Mouse (Mus musculus) MEL (cell line): ENCODE results near the gene Nav1. TPM values are rescaled to one million over a fixed set of nuclear protein-coding genes. Genes with fewer than 3 reads are reported as not detected.

Source experiments
- DNase-seq: peaks from one replicate; pipeline ENCODE4 v3.0.0; 2011; ENCODE audit warnings: low read depth, low spot score
- H3K27ac ChIP-seq: 2 replicates; pipeline ENCODE4 v1.5.1; 2012; ENCODE audit warnings: low read depth, mild to moderate bottlenecking, control low read depth, low read length, moderate library complexity; ENCODE audit not compliant: control insufficient read depth
- H3K27me3 ChIP-seq, 2 experiments: fragments of 150-350 bp in 1 of 2; sonication (generic) in 1 of 2; 2 replicates each; pipeline ENCODE4 v1.6.1; 2012; ENCODE audit warnings: low read length in 2 of 2, mild to moderate bottlenecking in 2 of 2, improper control_type of control experiment in 1 of 2, moderate library complexity in 1 of 2; ENCODE audit not compliant: insufficient read depth in 2 of 2, control insufficient read depth in 1 of 2
- H3K36me3 ChIP-seq, 2 experiments: 2 replicates each; pipeline ENCODE4 v1.6.1; 2012 to 2014; ENCODE audit warnings: low read length in 2 of 2, improper control_type of control experiment in 1 of 2, inconsistent platforms in 1 of 2, mild to moderate bottlenecking in 1 of 2; ENCODE audit not compliant: insufficient read depth in 2 of 2, control insufficient read depth in 1 of 2
- H3K4me1 ChIP-seq, 2 experiments: fragments of 150-350 bp in 1 of 2; sonication (generic) in 1 of 2; 2 replicates each; pipeline ENCODE4 v1.6.1; 2012; ENCODE audit warnings: low read length in 2 of 2, improper control_type of control experiment in 1 of 2, mild to moderate bottlenecking in 1 of 2; ENCODE audit not compliant: insufficient read depth in 2 of 2, control insufficient read depth in 1 of 2
- H3K4me3 ChIP-seq, 2 experiments: fragments of 150-350 bp in 1 of 2; sonication (generic) in 1 of 2; 2 replicates each; pipeline ENCODE4 v1.5.1; 2012; ENCODE audit warnings: low read depth in 2 of 2, low read length in 2 of 2, mild to moderate bottlenecking in 2 of 2, moderate library complexity in 2 of 2, control low read depth in 1 of 2, improper control_type of control experiment in 1 of 2; ENCODE audit not compliant: control insufficient read depth in 1 of 2, insufficient read depth in 1 of 2
- H3K79me2 ChIP-seq: 2 replicates; pipeline ENCODE4 v1.6.1; 2012; ENCODE audit warnings: mild to moderate bottlenecking, low read length, moderate library complexity; ENCODE audit not compliant: control insufficient read depth, poor library complexity, insufficient read depth
- H3K9ac ChIP-seq: 2 replicates; pipeline ENCODE4 v1.6.1; 2012; ENCODE audit warnings: low read depth, mild to moderate bottlenecking, control low read depth, low read length, moderate library complexity; ENCODE audit not compliant: control insufficient read depth, poor library complexity, severe bottlenecking
- H3K9me3 ChIP-seq: fragments of 150-350 bp; sonication (generic); replicated peaks from 2 replicates; pipeline ENCODE4 v1.6.1; 2012; ENCODE audit warnings: mild to moderate bottlenecking, low read length, improper control_type of control experiment, moderate library complexity; ENCODE audit not compliant: insufficient read depth
- BHLHE40 ChIP-seq: IDR thresholded peaks from 2 replicates; pipeline ENCODE4 v1.6.1; 2012; ENCODE audit warnings: low read depth, mild to moderate bottlenecking, inconsistent platforms, low read length, improper control_type of control experiment, borderline replicate concordance
- CHD1 ChIP-seq: IDR thresholded peaks from 2 replicates; pipeline ENCODE4 v1.6.1; 2012; ENCODE audit warnings: low read depth, mild to moderate bottlenecking, inconsistent platforms, low read length, improper control_type of control experiment
- CHD2 ChIP-seq: IDR thresholded peaks from 2 replicates; pipeline ENCODE4 v1.6.1; 2011; ENCODE audit warnings: low read length, improper control_type of control experiment
- CTCF ChIP-seq, 3 experiments: IDR thresholded peaks in 2 of 3; conservative IDR thresholded peaks in 1 of 3; 2 replicates each; pipeline ENCODE4 v1.5.1; 2011 to 2012; ENCODE audit warnings: low read length in 3 of 3, low read depth in 2 of 3, mild to moderate bottlenecking in 2 of 3, improper control_type of control experiment in 1 of 3, inconsistent platforms in 1 of 3, mixed read lengths in 1 of 3, moderate library complexity in 1 of 3; ENCODE audit not compliant: control insufficient read depth in 1 of 3, insufficient read depth in 1 of 3, poor library complexity in 1 of 3, severe bottlenecking in 1 of 3
- E2F4 ChIP-seq: IDR thresholded peaks from 2 replicates; pipeline ENCODE4 v1.6.1; 2011; ENCODE audit warnings: low read depth, low read length, improper control_type of control experiment, borderline replicate concordance
- ETS1 ChIP-seq: IDR thresholded peaks from 2 replicates; pipeline ENCODE4 v1.6.1; 2012; ENCODE audit warnings: low read depth, mild to moderate bottlenecking, inconsistent platforms, low read length, improper control_type of control experiment, moderate library complexity
- GABPA ChIP-seq: IDR thresholded peaks from 2 replicates; pipeline ENCODE4 v1.6.1; 2012; ENCODE audit warnings: low read depth, mild to moderate bottlenecking, inconsistent platforms, low read length, improper control_type of control experiment, moderate library complexity
- KAT2A ChIP-seq: conservative IDR thresholded peaks from 2 replicates; pipeline ENCODE4 v1.6.1; 2012; ENCODE audit warnings: low read depth, low read length, improper control_type of control experiment, inconsistent platforms
- MAFK ChIP-seq: IDR thresholded peaks from 2 replicates; pipeline ENCODE4 v1.6.1; 2011; ENCODE audit warnings: low read depth, mild to moderate bottlenecking, low read length, improper control_type of control experiment, borderline replicate concordance
- MAX ChIP-seq: IDR thresholded peaks from 2 replicates; pipeline ENCODE4 v1.6.1; 2011; ENCODE audit warnings: low read length, improper control_type of control experiment
- MEF2A ChIP-seq: IDR thresholded peaks from 2 replicates; pipeline ENCODE4 v1.6.1; 2014; ENCODE audit warnings: low read depth, mild to moderate bottlenecking, inconsistent platforms, low read length, improper control_type of control experiment; ENCODE audit not compliant: poor library complexity, insufficient replicate concordance, severe bottlenecking; ENCODE audit errors: extremely low read depth
- MXI1 ChIP-seq: IDR thresholded peaks from 2 replicates; pipeline ENCODE4 v1.6.1; 2011; ENCODE audit warnings: mild to moderate bottlenecking, low read depth, low read length, improper control_type of control experiment
- MYB ChIP-seq: IDR thresholded peaks from 2 replicates; pipeline ENCODE4 v1.6.1; 2011; ENCODE audit warnings: mild to moderate bottlenecking, low read depth, low read length, improper control_type of control experiment
- SMC3 ChIP-seq: IDR thresholded peaks from 2 replicates; pipeline ENCODE4 v1.6.1; 2011; ENCODE audit warnings: low read depth, low read length, improper control_type of control experiment
- TAL1 ChIP-seq: IDR thresholded peaks from 2 replicates; pipeline ENCODE4 v1.6.1; 2012; ENCODE audit warnings: mild to moderate bottlenecking, inconsistent platforms, low read length, moderate library complexity, mixed read lengths
- TBP ChIP-seq: IDR thresholded peaks from 2 replicates; pipeline ENCODE4 v1.8.0; 2011; ENCODE audit warnings: low read depth, low read length, improper control_type of control experiment
- TCF12 ChIP-seq: IDR thresholded peaks from 2 replicates; pipeline ENCODE4 v1.6.1; 2014; ENCODE audit warnings: low read depth, mild to moderate bottlenecking, inconsistent platforms, low read length, improper control_type of control experiment, moderate library complexity
- UBTF ChIP-seq: IDR thresholded peaks from 2 replicates; pipeline ENCODE4 v1.6.1; 2012; ENCODE audit warnings: low read depth, mild to moderate bottlenecking, inconsistent platforms, low read length, improper control_type of control experiment, moderate library complexity, borderline replicate concordance; ENCODE audit not compliant: insufficient read depth
- USF1 ChIP-seq: IDR thresholded peaks from 2 replicates; pipeline ENCODE4 v1.6.1; 2014; ENCODE audit warnings: low read depth, mild to moderate bottlenecking, inconsistent platforms, low read length, improper control_type of control experiment, moderate library complexity
- USF2 ChIP-seq, 2 experiments: IDR thresholded peaks; 2 replicates each; pipeline ENCODE4 v1.6.1; 2011 to 2012; ENCODE audit warnings: improper control_type of control experiment in 2 of 2, low read length in 2 of 2, borderline replicate concordance in 1 of 2, inconsistent platforms in 1 of 2, low read depth in 1 of 2, mild to moderate bottlenecking in 1 of 2; ENCODE audit not compliant: insufficient read depth in 1 of 2
- ZC3H11A ChIP-seq: IDR thresholded peaks from 2 replicates; pipeline ENCODE4 v1.6.1; 2012; ENCODE audit warnings: low read depth, mild to moderate bottlenecking, inconsistent platforms, low read length, improper control_type of control experiment
- ZMIZ1 ChIP-seq: IDR thresholded peaks from 2 replicates; pipeline ENCODE4 v1.6.1; 2012; ENCODE audit warnings: low read depth, mild to moderate bottlenecking, inconsistent platforms, low read length, improper control_type of control experiment, moderate library complexity
- polyA plus RNA-seq, 2 experiments: library from polyadenylated mRNA; stranded (reverse) in 1 of 2; unstranded in 1 of 2; fragments of >175 nt in 1 of 2; fragments of >200 nt in 1 of 2; gene quantifications; 2 replicates each; pipeline versions ENCODE4 v1.2.1 to v1.2.4; 2012; ENCODE audit warnings: low replicate concordance in 2 of 2, low read depth in 1 of 2; ENCODE audit not compliant: insufficient read length in 2 of 2, insufficient read depth in 1 of 2, missing spikeins in 1 of 2
- total RNA-seq: library from RNA; depleted of rRNA; stranded (reverse); fragments of 300-350 nt; gene quantifications from 2 replicates; pipeline ENCODE4 v1.2.3, GENCODE M21; 2012

Gene Nav1
- total and polyA plus RNA-seq, 3 experiments: 0.89 to 9.6 TPM; not detected in 1

DNA sequence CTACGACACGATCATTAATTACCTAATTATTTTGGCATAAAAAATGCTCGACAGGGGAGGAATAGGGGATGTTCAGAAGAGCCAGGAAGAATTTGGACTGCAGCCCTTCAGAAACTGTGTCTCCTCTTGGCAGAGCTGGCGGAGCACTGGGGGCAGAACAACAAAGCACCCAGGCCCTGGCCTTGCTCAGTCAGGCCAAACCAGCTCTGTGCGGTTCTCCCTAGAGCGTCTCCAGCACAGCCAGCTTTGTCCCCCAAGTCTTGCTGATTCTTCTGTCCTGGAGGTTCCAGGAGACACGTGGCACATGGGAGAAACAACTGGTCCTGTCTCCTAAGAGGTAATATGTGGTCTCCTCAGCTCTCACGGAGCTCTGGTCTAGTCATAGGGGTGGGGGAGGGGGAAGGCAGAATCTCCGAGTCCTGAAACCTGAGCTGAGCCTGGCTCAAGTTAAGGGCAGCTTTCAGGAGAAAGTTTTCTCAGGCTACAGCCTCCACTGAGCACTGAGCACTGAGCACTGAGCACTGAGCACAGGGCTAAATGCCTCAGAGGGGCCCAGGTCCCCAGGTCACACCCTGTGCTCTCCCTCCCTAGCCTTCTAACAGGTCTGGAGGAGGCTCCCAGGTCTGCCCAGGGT, 43.2 kb downstream of the Nav1 start:
- no peak for DNase-seq
- H3K9ac ChIP-seq: no peak overlapping the region

DNA sequence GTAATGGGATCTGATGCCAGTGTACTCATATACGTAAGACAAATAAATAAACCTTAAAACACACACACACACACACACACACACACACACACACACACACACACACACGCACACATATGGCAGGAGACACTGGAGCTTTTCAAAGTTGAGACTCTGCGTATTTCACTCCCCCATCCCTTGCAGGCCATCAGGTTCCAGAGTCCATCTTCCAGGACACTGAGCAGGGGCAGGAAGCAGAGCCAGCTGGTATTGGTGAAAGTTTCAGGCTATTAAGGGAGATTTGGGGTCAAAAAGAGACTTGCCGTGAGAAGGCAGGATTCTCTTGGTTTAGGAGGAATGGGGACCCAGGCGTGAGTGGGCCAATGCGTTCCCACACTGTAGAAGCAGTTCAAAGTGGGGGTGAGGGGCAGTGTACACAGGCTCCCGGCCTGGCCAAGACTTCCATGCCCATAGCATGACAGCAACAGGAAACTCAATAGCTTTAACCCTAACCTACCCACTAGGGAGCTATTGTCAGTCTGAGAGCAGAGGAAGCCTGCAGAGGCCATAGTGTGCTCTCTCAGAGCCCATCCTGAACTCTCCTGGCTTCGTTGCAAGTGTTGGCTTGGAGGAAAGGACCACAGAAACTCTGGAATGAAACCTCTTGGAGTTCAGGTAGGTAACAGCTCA, 44.0 kb downstream of the Nav1 start:
- H3K27ac ChIP-seq: no peak overlapping the region
- H3K4me1 ChIP-seq: no peaks in the 10 kb centered on the region
- H3K27me3 ChIP-seq: no peaks in the 10 kb centered on the region
- H3K9me3 ChIP-seq: no peaks in the 10 kb centered on the region
- no peak for TF ChIP-seq CTCF (IDR thresholded peaks at IDR 0.05 in 2 of 3, conservative IDR thresholded peaks at IDR 0.05 in 1 of 3; ENCODE audit: control insufficient read depth in 1 of 3, insufficient read depth in 1 of 3, low read depth in 2 of 3, low read length in 3 of 3, poor library complexity in 1 of 3, severe bottlenecking in 1 of 3)
- no peak for TF ChIP-seq MYB
- no peak for TF ChIP-seq SMC3
- TF ChIP-seq TBP: no peak
- no peak for TF ChIP-seq MXI1
- TF ChIP-seq MAX: no peak
- TF ChIP-seq MAFK: no peak
- TF ChIP-seq CHD2: no peak
- no peak for TF ChIP-seq BHLHE40
- no peak for TF ChIP-seq TCF12
- no peak for TF ChIP-seq ZC3H11A
- no peak for TF ChIP-seq GABPA
- no peak for TF ChIP-seq CHD1
- no peak for TF ChIP-seq E2F4
- no peak for TF ChIP-seq MEF2A
- TF ChIP-seq ETS1: no peak
- no peak for TF ChIP-seq UBTF
- no peaks in the 10 kb centered on the region for H3K79me2 ChIP-seq
- DNase-seq: no peak
- H3K4me3 ChIP-seq: no peak overlapping the region
- no peak overlapping the region for H3K9ac ChIP-seq
- H3K36me3 ChIP-seq: no peaks in the 10 kb centered on the region

More for the DNA sequence above, 43.2 kb downstream of the Nav1 start:
- Histone ChIP-seq H3K4me3 (no peak overlapping the region), H3K27me3 (no peaks in the 10 kb centered on the region), H3K36me3 (no peaks in the 10 kb centered on the region), H3K4me1 (no peaks in the 10 kb centered on the region), H3K27ac (no peak overlapping the region), H3K79me2 (no peaks in the 10 kb centered on the region), H3K9me3 (no peaks in the 10 kb centered on the region)
- TF ChIP-seq USF2 (IDR thresholded peaks at IDR 0.05; ENCODE audit: borderline replicate concordance in 1 of 2, insufficient read depth in 1 of 2, low read depth in 1 of 2, low read length in 2 of 2): no peak
- TF ChIP-seq TBP: no peak
- no peak for TF ChIP-seq USF1
- no peak for TF ChIP-seq UBTF
- TF ChIP-seq KAT2A: no peak
- no peak for TF ChIP-seq TAL1
- no peak for TF ChIP-seq MAX
- TF ChIP-seq ETS1: no peak
- no peak for TF ChIP-seq ZMIZ1
- TF ChIP-seq E2F4: no peak
- no peak for TF ChIP-seq TCF12
- TF ChIP-seq CTCF (IDR thresholded peaks at IDR 0.05 in 2 of 3, conservative IDR thresholded peaks at IDR 0.05 in 1 of 3; ENCODE audit: control insufficient read depth in 1 of 3, insufficient read depth in 1 of 3, low read depth in 2 of 3, low read length in 3 of 3, poor library complexity in 1 of 3, severe bottlenecking in 1 of 3): no peak
